Mouse (Mus musculus): ENCODE data around the gene Tbc1d17. TPM values are rescaled to one million over a fixed set of nuclear protein-coding genes. Genes with fewer than 3 reads are reported as not detected.

The Tbc1d17 gene
- polyA plus RNA-seq (2012; fragmentation: generic; extraction: Trizol): 10 to 100 TPM; 52.9 to 61.3 TPM

DNA sequence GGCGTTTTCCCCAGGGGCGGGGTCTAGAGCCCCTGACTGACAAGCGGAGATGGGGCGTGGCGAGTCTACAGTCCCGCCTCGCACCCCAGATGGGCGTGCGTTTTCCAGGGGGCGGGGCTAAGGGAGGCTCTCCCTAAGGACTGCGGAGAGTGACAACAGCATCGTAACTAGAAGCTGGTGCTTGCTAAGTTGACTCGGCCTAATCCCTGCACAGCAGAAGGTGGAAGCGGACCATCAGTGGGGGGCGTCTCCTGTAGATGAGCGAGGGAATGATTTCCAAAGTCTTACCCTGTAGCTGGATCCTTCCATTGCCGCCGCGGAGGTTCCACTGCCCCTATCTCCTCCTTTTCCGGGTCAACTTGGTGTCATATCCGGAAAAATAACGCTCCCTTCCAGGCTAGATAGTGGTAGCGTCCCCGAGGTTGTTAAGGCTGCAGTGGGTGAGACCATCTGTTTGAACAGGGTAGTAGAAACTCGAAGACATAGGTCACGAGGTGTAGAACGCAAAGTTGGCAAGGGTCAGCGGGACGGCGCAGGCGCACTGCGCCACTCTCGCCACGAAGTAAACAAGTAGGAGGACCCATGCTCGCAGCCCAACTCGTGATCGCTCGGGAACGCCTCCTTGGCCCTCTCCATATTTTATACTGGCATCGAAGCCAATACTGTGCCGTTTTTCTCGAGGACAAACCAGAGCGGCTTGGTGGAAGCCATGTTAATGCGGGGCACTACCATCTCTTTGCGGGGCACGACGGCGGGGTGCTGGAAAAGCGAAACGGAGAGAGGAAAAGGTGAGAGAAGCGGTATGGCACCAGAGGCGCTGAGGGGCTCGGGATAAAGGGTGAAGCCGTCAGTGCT is at the start of gene Tbc1d17, which contains the start of gene Akt1s1:
Gene Tbc1d17 (minus strand): TSS at position 519 of the 855 bp plus-strand sequence.
Gene Akt1s1 (plus strand): TSS at position 431 of the 855 bp plus-strand sequence.

DNA sequence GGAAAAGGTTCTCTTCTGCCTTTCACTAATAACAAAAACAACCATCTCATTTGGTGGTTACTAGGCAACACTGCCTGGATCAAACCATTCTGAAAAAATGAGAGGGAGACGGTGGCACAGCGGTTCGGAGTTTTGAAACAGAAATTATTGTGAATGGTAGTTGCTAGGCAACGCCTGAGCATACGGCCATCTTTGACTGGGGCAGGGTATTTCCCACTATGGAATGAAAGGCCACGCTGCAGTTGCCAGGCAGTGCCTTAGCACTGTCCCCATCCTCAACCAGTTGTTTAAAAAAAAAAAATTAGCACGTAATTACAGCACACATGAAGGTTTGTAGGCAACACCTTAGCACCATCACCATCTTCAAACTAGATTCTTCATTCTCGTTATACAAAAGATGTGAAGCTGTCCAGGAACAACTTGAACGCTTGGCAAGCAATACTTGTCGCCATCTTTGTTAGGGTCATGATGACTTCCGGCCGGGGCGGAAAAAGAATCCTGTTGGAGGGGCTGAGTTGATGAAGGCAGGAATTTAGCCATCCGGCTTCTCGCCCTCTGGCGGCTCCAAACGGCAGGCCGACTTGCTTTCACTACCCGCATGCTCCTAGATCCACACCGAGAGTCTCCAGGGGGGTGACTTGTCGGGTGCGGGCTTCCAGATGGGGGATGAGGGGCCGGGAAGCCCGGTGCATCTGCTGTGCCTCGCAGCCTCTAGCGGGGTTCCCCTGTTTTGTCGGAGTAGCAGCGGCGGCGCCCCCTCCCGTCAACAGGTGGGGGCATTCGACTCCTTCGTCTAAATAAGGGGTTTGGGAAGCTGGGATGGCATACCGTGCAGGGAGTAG is 46.9 kb upstream of the Tbc1d17 start, which contains the start of gene Fuz:
Gene Fuz (plus strand): TSS at position 487 of the 842 bp plus-strand sequence.

DNA sequence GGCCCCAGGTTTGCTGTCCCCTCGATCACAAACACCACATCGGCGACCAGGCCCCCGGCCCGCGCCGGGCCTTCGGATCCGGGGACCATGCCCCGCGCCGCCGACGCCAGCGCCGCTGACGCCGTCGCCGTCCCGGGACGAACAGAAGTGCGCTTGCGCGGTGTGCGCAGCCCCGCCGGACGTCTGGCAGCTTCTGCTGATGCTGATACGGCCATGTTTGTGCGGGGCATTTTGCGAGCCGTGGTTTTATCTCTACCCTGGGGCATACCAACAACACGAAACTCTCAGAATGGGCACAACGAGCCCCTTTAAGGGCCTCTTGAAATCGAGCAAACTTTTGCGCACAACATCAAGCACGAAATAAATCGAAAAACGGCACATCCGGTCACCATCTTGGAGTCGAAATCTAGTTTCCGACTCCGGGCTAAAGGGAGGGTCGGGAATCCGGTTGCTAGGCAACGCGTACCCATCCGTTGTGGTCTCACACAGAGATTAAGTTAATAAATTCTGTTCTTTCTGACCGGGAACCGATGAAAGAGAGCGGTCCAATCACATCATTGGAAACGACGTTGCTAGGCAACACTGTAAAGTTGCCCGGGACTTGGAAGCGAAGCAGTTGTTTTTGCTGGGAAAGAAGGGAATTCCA is 43.5 kb upstream of the Tbc1d17 start, which contains the start of gene Med25:
Gene Med25 (minus strand): TSS at position 437 of the 646 bp plus-strand sequence.

DNA sequence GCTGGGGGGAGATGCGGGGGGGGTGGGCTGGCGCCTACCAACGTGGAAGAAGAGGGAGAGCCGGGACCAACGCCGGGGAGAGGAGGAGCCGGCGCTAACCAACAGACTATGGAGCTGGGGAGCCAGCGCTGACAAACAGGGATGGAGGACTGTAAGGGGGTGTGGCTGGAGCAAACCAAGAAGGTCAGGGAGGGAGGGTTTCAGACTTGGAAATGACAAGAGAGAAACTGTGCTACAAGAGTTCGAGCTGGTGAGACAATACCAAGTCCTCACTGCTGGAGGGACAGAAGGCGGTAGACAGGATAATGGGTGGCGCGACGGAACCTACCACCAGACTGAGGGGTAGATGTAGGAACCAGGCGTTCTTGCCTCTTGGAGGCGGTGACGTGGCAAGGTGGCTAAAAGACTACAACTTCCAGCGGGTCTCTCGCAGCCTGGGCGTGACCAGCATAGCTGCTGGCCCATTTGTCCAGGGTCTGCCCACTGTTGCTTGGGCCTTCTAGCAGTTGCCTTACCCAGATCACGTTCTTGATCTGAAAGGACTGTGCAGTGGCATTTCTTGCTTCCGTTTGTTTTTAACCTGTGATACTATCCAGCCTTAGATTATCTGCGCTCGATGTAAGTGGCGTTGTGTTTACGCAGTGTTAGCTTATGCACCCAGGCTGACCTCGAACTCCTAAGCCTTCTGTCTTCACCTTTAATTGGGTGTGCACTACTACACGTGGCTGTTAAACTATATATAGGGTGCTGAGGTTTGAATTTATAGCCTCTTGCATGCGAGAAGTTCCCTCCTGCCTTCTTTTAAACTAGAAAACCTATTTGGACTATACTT is 21.0 kb upstream of the Tbc1d17 start, which contains the start of gene Ptov1:
Gene Ptov1 (minus strand): TSS at position 92 of the 832 bp plus-strand sequence.

DNA sequence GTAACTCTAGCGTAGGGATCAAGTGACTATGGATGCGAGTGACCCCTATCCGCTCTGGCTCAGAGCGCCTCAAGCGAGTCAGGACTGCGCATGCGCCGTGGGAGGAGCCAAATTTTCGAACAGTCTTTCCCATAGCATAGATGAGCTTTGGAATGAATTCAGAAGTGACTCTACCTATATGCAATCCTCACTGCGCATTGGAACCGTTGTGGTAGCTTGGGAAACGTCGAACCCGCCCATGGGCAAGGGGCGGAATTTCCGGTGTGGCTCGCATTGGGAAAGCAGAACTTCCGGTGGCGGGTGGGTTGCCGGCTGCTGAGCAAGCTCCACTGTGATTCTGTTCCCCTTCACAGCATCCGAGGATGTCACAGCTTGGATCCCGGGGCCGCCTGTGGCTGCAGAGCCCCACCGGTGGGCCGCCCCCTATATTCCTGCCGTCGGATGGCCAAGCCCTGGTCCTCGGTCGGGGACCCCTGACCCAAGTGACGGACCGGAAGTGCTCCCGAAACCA is 8.2 kb upstream of the Tbc1d17 start, which contains the start of gene Pnkp:
Gene Pnkp (plus strand): TSS at position 98 of the 511 bp plus-strand sequence.

DNA sequence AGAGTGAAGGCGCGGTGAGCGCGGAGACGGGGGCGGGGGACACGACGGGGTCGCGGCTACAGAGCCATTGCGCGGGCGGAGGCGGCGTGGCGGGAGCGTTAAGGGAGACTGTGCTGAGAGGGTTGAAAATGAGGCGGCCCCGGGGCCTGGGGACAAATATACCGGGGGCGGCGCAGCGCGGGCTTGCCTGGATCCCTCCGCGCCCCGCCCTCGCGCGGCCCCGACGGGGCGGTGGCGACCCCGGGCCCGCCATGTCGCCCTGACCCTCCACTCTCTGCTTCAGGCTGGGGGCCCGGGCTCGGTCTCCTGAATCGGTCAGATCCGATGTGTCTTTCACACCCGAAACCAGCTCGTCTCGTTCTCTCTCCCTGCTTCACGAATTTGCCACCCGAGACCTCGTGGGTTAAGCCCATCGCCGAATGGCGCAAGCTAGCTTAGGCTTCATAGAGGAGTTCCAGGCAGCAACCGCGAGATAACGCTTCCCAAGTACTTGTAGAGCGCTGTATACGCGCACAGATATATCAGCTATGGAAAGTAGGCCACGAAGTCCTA is 32.3 kb downstream of the Tbc1d17 start, which contains the start of gene Atf5:
Gene Atf5 (minus strand): TSS at position 189 of the 552 bp plus-strand sequence.

DNA sequence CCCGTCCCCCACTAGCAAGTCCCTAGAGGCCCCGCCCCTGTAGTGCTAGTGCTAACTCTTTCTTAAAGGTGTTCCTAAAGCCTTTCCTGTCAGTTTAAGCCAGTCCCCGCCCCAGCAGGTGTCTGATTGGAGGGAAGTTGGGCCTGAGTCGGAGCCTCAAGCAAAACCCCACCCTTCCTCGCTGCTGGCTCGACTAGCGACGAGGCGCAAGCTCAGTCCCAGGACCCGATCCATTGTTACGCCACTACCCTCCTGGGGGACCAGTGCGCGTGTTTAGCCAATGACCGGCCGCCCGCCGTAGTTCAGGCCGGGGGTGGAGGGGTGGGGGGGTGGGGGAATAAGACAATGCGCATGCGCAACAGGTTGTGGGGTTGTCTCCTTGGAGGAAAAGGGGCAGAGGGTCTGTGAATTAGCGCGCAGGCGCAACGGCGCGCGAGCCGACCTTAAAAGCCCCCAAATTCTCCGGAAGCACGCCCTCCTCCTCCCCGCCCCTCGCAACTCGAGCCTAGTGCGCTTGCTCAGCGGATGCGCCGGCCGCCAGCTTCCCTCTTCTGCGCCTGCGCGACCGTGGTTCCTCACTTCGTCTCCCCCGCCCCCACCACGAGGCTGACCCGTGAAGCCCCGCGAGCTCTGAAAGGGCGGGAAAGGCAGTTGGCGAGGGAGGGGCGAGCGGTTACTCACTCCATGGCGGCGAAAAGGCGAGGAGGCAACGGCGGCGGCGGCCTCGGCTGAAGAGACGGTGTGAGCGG is 33.0 kb downstream of the Tbc1d17 start, which contains the start of the genes Nup62 and Il4i1:
Gene Nup62 (plus strand): TSS at position 368 of the 749 bp plus-strand sequence.
Gene Il4i1 (plus strand): TSS at position 667 of the 749 bp plus-strand sequence.

Other genes with a start within 250 kb of the Tbc1d17 start
- gene Myh14, start 178.2 kb downstream of the Tbc1d17 start, polyA plus RNA-seq (2012; fragmentation: generic; extraction: Trizol): under 1 TPM in 1 of 2 experiments, not detected in 1; 0.02 TPM
- not detected for gene Izumo2, start 140.3 kb downstream of the Tbc1d17 start, polyA plus RNA-seq (2012; fragmentation: generic; extraction: Trizol)
- 10 to 100 TPM; 18.9 to 34.2 TPM for gene Vrk3, start 100.7 kb downstream of the Tbc1d17 start, polyA plus RNA-seq (2012; fragmentation: generic; extraction: Trizol)
- under 1 TPM; 0.05 to 0.45 TPM for gene Zfp473, start 98.0 kb downstream of the Tbc1d17 start, polyA plus RNA-seq (2012; fragmentation: generic; extraction: Trizol)
- 10 to 100 TPM; 38.6 to 53.4 TPM for gene Nup62, start 33.0 kb downstream of the Tbc1d17 start, polyA plus RNA-seq (2012; fragmentation: generic; extraction: Trizol)
- 1 to 10 TPM in 1 of 2 experiments, under 1 TPM in 1; 0.55 to 3.7 TPM for gene Il4i1, start 32.7 kb downstream of the Tbc1d17 start, polyA plus RNA-seq (2012; fragmentation: generic; extraction: Trizol)
- 100 to 1,000 TPM; 139 to 293 TPM for gene Atf5, start 32.4 kb downstream of the Tbc1d17 start, polyA plus RNA-seq (2012; fragmentation: generic; extraction: Trizol)
- 100 to 1,000 TPM; 148 to 208 TPM for gene Akt1s1, start 88 bp downstream of the Tbc1d17 start, polyA plus RNA-seq (2012; fragmentation: generic; extraction: Trizol)
- gene Pnkp, start 8.1 kb upstream of the Tbc1d17 start, polyA plus RNA-seq (2012; fragmentation: generic; extraction: Trizol): 10 to 100 TPM; 26.9 to 30.8 TPM
- 100 to 1,000 TPM; 265 to 602 TPM for gene Ptov1, start 20.7 kb upstream of the Tbc1d17 start, polyA plus RNA-seq (2012; fragmentation: generic; extraction: Trizol)
- 10 to 100 TPM; 52.4 to 67.0 TPM for gene Med25, start 43.6 kb upstream of the Tbc1d17 start, polyA plus RNA-seq (2012; fragmentation: generic; extraction: Trizol)
- gene Fuz, start 47.0 kb upstream of the Tbc1d17 start, polyA plus RNA-seq (2012; fragmentation: generic; extraction: Trizol): 10 to 100 TPM; 12.7 to 23.2 TPM
- gene Ap2a1, start 80.4 kb upstream of the Tbc1d17 start, polyA plus RNA-seq (2012; fragmentation: generic; extraction: Trizol): 10 to 100 TPM; 68.5 to 88.3 TPM
- gene Tsks, start 94.1 kb upstream of the Tbc1d17 start, polyA plus RNA-seq (2012; fragmentation: generic; extraction: Trizol): under 1 TPM in 1 of 2 experiments, not detected in 1; 0.28 TPM
- gene Cpt1c, start 125.8 kb upstream of the Tbc1d17 start, polyA plus RNA-seq (2012; fragmentation: generic; extraction: Trizol): 10 to 100 TPM; 18.8 to 57.8 TPM
- gene Prmt1, start 137.5 kb upstream of the Tbc1d17 start, polyA plus RNA-seq (2012; fragmentation: generic; extraction: Trizol): 100 to 1,000 TPM; 400 to 521 TPM
- 10 to 100 TPM; 48.6 to 59.4 TPM for gene Irf3, start 148.6 kb upstream of the Tbc1d17 start, polyA plus RNA-seq (2012; fragmentation: generic; extraction: Trizol)
- gene Bcl2l12, start 149.6 kb upstream of the Tbc1d17 start, polyA plus RNA-seq (2012; fragmentation: generic; extraction: Trizol): 10 to 100 TPM in 1 of 2 experiments, 1 to 10 TPM in 1; 7.7 to 25.0 TPM
- 10 to 100 TPM; 40.4 to 82.2 TPM for gene Scaf1, start 167.3 kb upstream of the Tbc1d17 start, polyA plus RNA-seq (2012; fragmentation: generic; extraction: Trizol)
- 100 to 1,000 TPM; 124 to 245 TPM for gene Rras, start 168.9 kb upstream of the Tbc1d17 start, polyA plus RNA-seq (2012; fragmentation: generic; extraction: Trizol)
- gene Prr12, start 203.8 kb upstream of the Tbc1d17 start, polyA plus RNA-seq (2012; fragmentation: generic; extraction: Trizol): 10 to 100 TPM; 15.5 to 50.5 TPM
- gene Nosip, start 213.3 kb upstream of the Tbc1d17 start, polyA plus RNA-seq (2012; fragmentation: generic; extraction: Trizol): 10 to 100 TPM; 70.7 to 93.8 TPM
- gene Prrg2, start 213.6 kb upstream of the Tbc1d17 start, polyA plus RNA-seq (2012; fragmentation: generic; extraction: Trizol): 10 to 100 TPM; 15.9 to 50.5 TPM
- 100 to 1,000 TPM in 1 of 2 experiments, 10 to 100 TPM in 1; 38.2 to 683 TPM for gene Rcn3, start 243.1 kb upstream of the Tbc1d17 start, polyA plus RNA-seq (2012; fragmentation: generic; extraction: Trizol)